Mouse (Mus musculus): ENCODE results near the gene Gm9803.

DNA sequence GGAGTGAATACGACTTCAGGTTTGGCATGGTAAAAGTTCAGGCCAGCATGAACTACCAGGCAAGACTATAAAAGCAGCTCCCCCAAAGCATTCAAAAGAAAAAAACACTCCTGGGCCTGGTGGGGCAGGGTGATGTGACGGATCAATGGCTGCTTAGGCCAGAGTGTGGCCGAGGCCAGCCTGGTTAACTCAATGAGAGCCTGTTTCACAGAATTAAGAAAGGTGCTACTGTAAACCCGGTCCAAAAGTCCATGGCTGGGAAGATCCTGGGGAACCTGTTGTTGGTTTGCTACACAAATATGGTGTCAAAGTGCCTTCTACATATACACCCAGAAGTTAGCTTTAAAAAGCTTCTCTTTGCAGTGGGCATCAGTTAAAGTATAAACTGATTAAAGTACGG, 14.9 kb downstream of the Gm9803 start:
- TF ChIP-seq CTCF (IDR thresholded peaks at IDR 0.05) = no peak
- no peak for TF ChIP-seq EP300 (IDR thresholded peaks at IDR 0.05)

All from lung, postnatal 0 days (tissue).